ENCODE assay signal across 17 mouse cellular contexts in genomic region chr8:105811543-105811942, GRCm38 (mm10). TPM values are rescaled to one million over a fixed set of nuclear protein-coding genes. Genes with fewer than 3 reads are reported as not detected.
A peak's percentile ranks its signal among the peaks of the same experiment; 100 is the strongest.
DNase-seq lines count a peak whose midpoint lies in the region; ATAC-seq and TF ChIP-seq lines count a peak whose summit lies in the region.
"Had no signal": no experiment of that assay in that cellular context is flagged by ENCODE, and none has a peak within 500 bp of the region (broad histone marks: within the 10 kb centered on the region; RNA-seq: fewer than 3 reads in every experiment).

No protein-coding gene starts in this region.

- H3K4me1 ChIP-seq in embryonic facial prominence, embryonic 13.5 days, result no peaks in the 10 kb centered on the region; the same call in 1 of the 2 replicates
- H3K4me1 ChIP-seq in embryonic facial prominence, embryonic 10.5 days, result no peaks in the 10 kb centered on the region
- peaks cover 12% of the 10 kb centered on the region for H3K4me1 ChIP-seq in thymus, adult 2 months (replicated peaks; ENCODE audit: control insufficient read depth, insufficient read depth, low read length)
- peaks cover 90% of the 10 kb centered on the region for H3K4me1 ChIP-seq in liver, embryonic 15.5 days (replicated peaks)
- H3K4me1 ChIP-seq: neural tube, embryonic 12.5 days had no signal

- H3K27me3 ChIP-seq in embryonic facial prominence, embryonic 13.5 days, result no peaks in the 10 kb centered on the region
- H3K27me3 ChIP-seq in embryonic facial prominence, embryonic 10.5 days (replicated peaks; ENCODE audit: low read depth, poor library complexity, severe bottlenecking), result no peaks in the 10 kb centered on the region
- no peaks in the 10 kb centered on the region for H3K27me3 ChIP-seq in thymus, adult 2 months (ENCODE audit: control insufficient read depth, insufficient read depth, low read length)
- H3K27me3 ChIP-seq in liver, embryonic 15.5 days, result no peaks in the 10 kb centered on the region
- H3K27me3 ChIP-seq: neural tube, embryonic 12.5 days had no signal

- no peak for TF ChIP-seq POLR2A in thymus, adult 2 months (IDR thresholded peaks at IDR 0.05; ENCODE audit: control insufficient read depth, extremely low read depth, insufficient read depth, low read length, poor library complexity)

- H3K36me3 ChIP-seq in embryonic facial prominence, embryonic 13.5 days, result peaks cover 34% of the 10 kb centered on the region
- H3K36me3 ChIP-seq in embryonic facial prominence, embryonic 10.5 days (replicated peaks), result peaks cover 70% of the 10 kb centered on the region
- H3K36me3 ChIP-seq in thymus, adult 2 months (ENCODE audit: control insufficient read depth, insufficient read depth, low read length), result no peaks in the 10 kb centered on the region
- H3K36me3 ChIP-seq in liver, embryonic 15.5 days (replicated peaks), result peaks cover 89% of the 10 kb centered on the region

- 90% methylated on average over 3 of the region's 3 CpGs for WGBS in embryonic facial prominence, embryonic 13.5 days
- 85% methylated on average over 3 of the region's 3 CpGs for WGBS in embryonic facial prominence, embryonic 10.5 days
- WGBS in thymus, adult 2 months, result 69% methylated on average over 3 of the region's 3 CpGs
- WGBS in liver, embryonic 15.5 days (ENCODE audit: insufficient replicate concordance), result 37% methylated on average over 3 of the region's 3 CpGs

- H3K27ac ChIP-seq in embryonic facial prominence, embryonic 13.5 days, result no peak overlapping the region
- H3K27ac ChIP-seq in embryonic facial prominence, embryonic 10.5 days (replicated peaks), result no peak overlapping the region
- H3K27ac ChIP-seq in thymus, adult 2 months (ENCODE audit: control insufficient read depth, insufficient read depth, low read length), result peak overlapping the region; percentile 39; the same call in 1 of the 2 replicates
- peak overlapping the region; percentile 82 for H3K27ac ChIP-seq in liver, embryonic 15.5 days (replicated peaks)
- H3K27ac ChIP-seq: left cerebral cortex, adult 2 months; neural tube, embryonic 12.5 days had no signal

- H3K9me3 ChIP-seq in embryonic facial prominence, embryonic 13.5 days, result no peaks in the 10 kb centered on the region
- H3K9me3 ChIP-seq in embryonic facial prominence, embryonic 10.5 days, result no peaks in the 10 kb centered on the region
- no peaks in the 10 kb centered on the region for H3K9me3 ChIP-seq in liver, embryonic 15.5 days (replicated peaks)
- H3K9me3 ChIP-seq: neural tube, embryonic 12.5 days had no signal

- H3K9ac ChIP-seq in embryonic facial prominence, embryonic 13.5 days, result 0 out of 2 replicates have a peak overlapping the region, but pooled peaks have one; percentile 4
- peak overlapping the region; percentile 43 for H3K9ac ChIP-seq in liver, embryonic 15.5 days
- H3K9ac ChIP-seq: forebrain, postnatal 0 days; neural tube, embryonic 12.5 days had no signal

- no peak for TF ChIP-seq CTCF in thymus, adult 2 months (IDR thresholded peaks at IDR 0.05; ENCODE audit: borderline replicate concordance, control insufficient read depth, extremely low read depth, insufficient read depth, low read length, poor library complexity)

- DNase-seq in embryonic facial prominence, embryonic 10.5 days (ENCODE audit: low spot score), result no peak
- no peak for DNase-seq in thymus, adult 2 months
- no peak for DNase-seq in thymus, postnatal 14 days
- no peak for DNase-seq in retina, embryonic 14.5 days (ENCODE audit: low spot score)
- no peak for DNase-seq in adrenal gland, adult 18-20 months (ENCODE audit: low spot score in 2 of 2)
- DNase-seq in layer of hippocampus, postnatal 36 days, result no peak
- DNase-seq: adrenal gland, postnatal 14 days; forebrain, postnatal 0 days; gastrocnemius, postnatal 10 days; heart, postnatal 36 days; kidney, adult 9 months; spleen, adult 18-20 months; thymus, postnatal 4 days had no signal

- no peak for ATAC-seq in embryonic facial prominence, embryonic 13.5 days (ENCODE audit: insufficient number of reproducible peaks, insufficient read depth, low FRiP score, low TSS enrichment, low read depth)
- no peak for ATAC-seq in liver, embryonic 15.5 days (ENCODE audit: insufficient read depth)
- ATAC-seq: forebrain, postnatal 0 days had no signal

- H3K4me3 ChIP-seq in embryonic facial prominence, embryonic 13.5 days, result no peak overlapping the region
- no peak overlapping the region for H3K4me3 ChIP-seq in embryonic facial prominence, embryonic 10.5 days
- H3K4me3 ChIP-seq in thymus, adult 2 months (ENCODE audit: control insufficient read depth, insufficient read depth, low read length), result no peak overlapping the region
- H3K4me3 ChIP-seq in liver, embryonic 15.5 days (replicated peaks), result peak overlapping the region; percentile 23
- H3K4me3 ChIP-seq: left cerebral cortex, adult 2 months; neural tube, embryonic 12.5 days had no signal

- no peak overlapping the region for H3K4me2 ChIP-seq in embryonic facial prominence, embryonic 13.5 days
- H3K4me2 ChIP-seq in liver, embryonic 15.5 days, result peak overlapping the region; percentile 53
- H3K4me2 ChIP-seq: neural tube, embryonic 12.5 days had no signal

RNA-seq across cellular contexts. Expression of gene Ranbp10, which starts 15.6 kb away (rescaled TPM):
- polyA plus RNA-seq in embryonic facial prominence, embryonic 13.5 days (2015; fragmentation: Nextera tagmentation; extraction: Ambion mirVana), result 15.1 and 17.8 TPM in 2 replicates
- 11.4 and 12.1 TPM in 2 replicates for polyA plus RNA-seq in embryonic facial prominence, embryonic 10.5 days (2016; fragmentation: Nextera tagmentation; extraction: Ambion mirVana)
- 47.1 and 53.0 TPM in 2 replicates for polyA plus RNA-seq in thymus, adult 2 months (2012; rRNA removed)
- polyA plus RNA-seq in liver, embryonic 15.5 days (2015; fragmentation: Nextera tagmentation; extraction: Ambion mirVana), result 45.0 and 52.2 TPM in 2 replicates
- total RNA-seq in adrenal gland, adult 18-20 months (2021), result 10 to 100 TPM; 20.1 to 24.7 TPM
- total RNA-seq in layer of hippocampus, postnatal 36 days (2021), result 10 to 100 TPM; 24.4 to 27.6 TPM

RNA-seq across cellular contexts. Expression of gene Tsnaxip1, which starts 16.0 kb away (rescaled TPM):
- 0.21 and 0.24 TPM in 2 replicates for polyA plus RNA-seq in embryonic facial prominence, embryonic 13.5 days (2015; fragmentation: Nextera tagmentation; extraction: Ambion mirVana)
- polyA plus RNA-seq in embryonic facial prominence, embryonic 10.5 days (2016; fragmentation: Nextera tagmentation; extraction: Ambion mirVana), result 0.19 and 0.40 TPM in 2 replicates
- polyA plus RNA-seq in thymus, adult 2 months (2012; rRNA removed), result 0.05 TPM in 2 replicates
- polyA plus RNA-seq in liver, embryonic 15.5 days (2015; fragmentation: Nextera tagmentation; extraction: Ambion mirVana), result 0.07 and 0.22 TPM in 2 replicates
- not detected for total RNA-seq in adrenal gland, adult 18-20 months (2021)
- under 1 TPM in 1 of 2 experiments, not detected in 1; 0.22 TPM for total RNA-seq in layer of hippocampus, postnatal 36 days (2021)
- total RNA-seq: adrenal gland, postnatal 14 days; gastrocnemius, postnatal 10 days; heart, postnatal 36 days had no signal

RNA-seq across cellular contexts. Expression of gene Cenpt, which starts 41.5 kb away (rescaled TPM):
- 56.0 and 58.7 TPM in 2 replicates for polyA plus RNA-seq in embryonic facial prominence, embryonic 13.5 days (2015; fragmentation: Nextera tagmentation; extraction: Ambion mirVana)
- 49.6 and 51.2 TPM in 2 replicates for polyA plus RNA-seq in embryonic facial prominence, embryonic 10.5 days (2016; fragmentation: Nextera tagmentation; extraction: Ambion mirVana)
- polyA plus RNA-seq in thymus, adult 2 months (2012; rRNA removed), result 53.2 TPM in 2 replicates
- 20.3 and 22.7 TPM in 2 replicates for polyA plus RNA-seq in liver, embryonic 15.5 days (2015; fragmentation: Nextera tagmentation; extraction: Ambion mirVana)
- 1 to 10 TPM; 5.9 to 6.5 TPM for total RNA-seq in adrenal gland, adult 18-20 months (2021)
- total RNA-seq in layer of hippocampus, postnatal 36 days (2021), result 10 to 100 TPM; 14.2 to 15.2 TPM

RNA-seq across cellular contexts. Expression of gene Thap11, which starts 43.4 kb away (rescaled TPM):
- 73.5 and 77.5 TPM in 2 replicates for polyA plus RNA-seq in embryonic facial prominence, embryonic 13.5 days (2015; fragmentation: Nextera tagmentation; extraction: Ambion mirVana)
- polyA plus RNA-seq in embryonic facial prominence, embryonic 10.5 days (2016; fragmentation: Nextera tagmentation; extraction: Ambion mirVana), result 82.1 and 83.0 TPM in 2 replicates
- polyA plus RNA-seq in thymus, adult 2 months (2012; rRNA removed), result 75.3 and 84.9 TPM in 2 replicates
- polyA plus RNA-seq in liver, embryonic 15.5 days (2015; fragmentation: Nextera tagmentation; extraction: Ambion mirVana), result 31.5 and 32.2 TPM in 2 replicates
- total RNA-seq in adrenal gland, adult 18-20 months (2021), result 10 to 100 TPM; 35.7 to 38.6 TPM
- total RNA-seq in layer of hippocampus, postnatal 36 days (2021), result 10 to 100 TPM; 42.2 to 42.3 TPM

RNA-seq across cellular contexts. Expression of gene Nutf2, which starts 48.8 kb away (rescaled TPM):
- 191 and 275 TPM in 2 replicates for polyA plus RNA-seq in embryonic facial prominence, embryonic 13.5 days (2015; fragmentation: Nextera tagmentation; extraction: Ambion mirVana)
- 394 and 398 TPM in 2 replicates for polyA plus RNA-seq in embryonic facial prominence, embryonic 10.5 days (2016; fragmentation: Nextera tagmentation; extraction: Ambion mirVana)
- 52.4 and 54.4 TPM in 2 replicates for polyA plus RNA-seq in thymus, adult 2 months (2012; rRNA removed)
- polyA plus RNA-seq in liver, embryonic 15.5 days (2015; fragmentation: Nextera tagmentation; extraction: Ambion mirVana), result 85.2 and 94.1 TPM in 2 replicates
- 10 to 100 TPM; 43.9 to 46.2 TPM for total RNA-seq in adrenal gland, adult 18-20 months (2021)
- total RNA-seq in layer of hippocampus, postnatal 36 days (2021), result 10 to 100 TPM; 27.6 to 36.3 TPM

Comparison
In these comparisons a context has a peak if more than half of its experiments do, and no peak if none do; other contexts are left out.
1. H3K27ac ChIP-seq: peak in thymus, adult 2 months (single experiment) and liver, embryonic 15.5 days (single experiment); none in embryonic facial prominence, embryonic 13.5 days (single experiment) and embryonic facial prominence, embryonic 10.5 days (single experiment).